Mouse (Mus musculus) stomach, postnatal 0 days (tissue): ENCODE data around the gene Epdr1.

Experiments
- CTCF ChIP-seq: IDR thresholded peaks from 2 replicates; pipeline ENCODE4 v1.5.1; 2016; ENCODE audit warnings: antibody characterized with exemption, low read depth, mild to moderate bottlenecking, moderate library complexity
- EP300 ChIP-seq: optimal IDR thresholded peaks from 2 replicates; pipeline ENCODE3; 2016; ENCODE audit warnings: antibody characterized with exemption

GRCm38 (mm10) chr13:19618081-19618480 lies 1.6 kb downstream of the Epdr1 start:
- TF ChIP-seq CTCF (no peak), EP300 (no peak)
